Mouse (Mus musculus) cerebellum, adult 2 months (tissue): ENCODE results near the gene Ccdc146.

ENCODE experiments used
- CTCF ChIP-seq: fragments of 200-500 bp; IDR thresholded peaks from 2 replicates; pipeline ENCODE4 v1.5.1; 2011; ENCODE audit warnings: low read depth, mild to moderate bottlenecking, control low read depth, low read length, moderate library complexity, borderline replicate concordance; ENCODE audit not compliant: insufficient read depth
- POLR2A ChIP-seq: fragments of 200-500 bp; IDR thresholded peaks from 2 replicates; pipeline ENCODE4 v1.6.1; 2011; ENCODE audit warnings: low read length, control low read depth, borderline replicate concordance; ENCODE audit not compliant: insufficient read depth

DNA sequence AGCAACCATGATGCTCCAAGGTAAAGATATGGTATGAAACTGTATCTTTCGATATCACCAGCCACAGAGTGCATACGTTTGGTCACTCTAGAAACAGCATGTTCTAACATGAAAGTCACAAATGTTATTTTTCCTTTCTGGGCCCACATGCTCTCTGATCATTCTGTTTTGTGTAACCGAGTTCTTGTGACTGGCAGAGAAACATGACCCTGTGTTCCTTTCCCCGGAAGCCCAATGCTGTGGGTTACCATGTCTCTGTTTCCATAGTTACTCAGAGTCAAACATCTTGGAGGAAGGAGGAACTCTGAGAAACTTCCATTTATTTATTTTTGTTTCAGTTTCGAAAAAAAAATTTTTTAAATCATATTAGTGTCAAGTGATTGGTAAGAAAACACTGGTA is 12.4 kb downstream of the Ccdc146 start:
- TF ChIP-seq CTCF (no peak), POLR2A (no peak)
